Mouse (Mus musculus) midbrain, embryonic 10.5 days (tissue): ENCODE data around the gene Tnfaip1. TPM values are rescaled to one million over a fixed set of nuclear protein-coding genes. Genes with fewer than 3 reads are reported as not detected.
"Not testable (repeated sequence)": the region's sequence is repeated elsewhere in the genome, so short reads cannot be mapped to it uniquely, and the experiment has no call there.

ENCODE experiments used
- DNase-seq: peaks from one replicate; pipeline ENCODE4 v3.0.0-alpha.2; 2017; ENCODE audit warnings: low spot score
- H3K27ac ChIP-seq: fragments of 300-500 bp; sonication (generic); replicated peaks from 2 replicates; pipeline ENCODE4 v1.5.1; 2016; ENCODE audit warnings: mild to moderate bottlenecking
- H3K27me3 ChIP-seq: fragments of 300-500 bp; sonication (generic); 2 replicates; pipeline ENCODE4 v1.6.1; 2016; ENCODE audit warnings: low read depth, mild to moderate bottlenecking; ENCODE audit not compliant: poor library complexity, severe bottlenecking
- H3K36me3 ChIP-seq: fragments of 300-500 bp; sonication (generic); 2 replicates; pipeline ENCODE4 v1.6.1; 2016; ENCODE audit warnings: mild to moderate bottlenecking, moderate library complexity
- H3K4me1 ChIP-seq: fragments of 300-500 bp; sonication (generic); 2 replicates; pipeline ENCODE4 v1.6.1; 2016
- H3K4me3 ChIP-seq: fragments of 300-500 bp; sonication (generic); 2 replicates; pipeline ENCODE4 v1.5.1; 2016; ENCODE audit warnings: mild to moderate bottlenecking, moderate library complexity
- H3K9me3 ChIP-seq: fragments of 300-500 bp; sonication (generic); replicated peaks from 2 replicates; pipeline ENCODE4 v1.6.1; 2016; ENCODE audit warnings: mild to moderate bottlenecking
- WGBS: fragments of 180-500 bp; shearing (Covaris S2); methylation state at CpG from one replicate; pipeline ENCODE4 v1.1.7; 2016; 5-methylcytosine and 5-hydroxymethylcytosine counted together
- polyA plus RNA-seq: library from polyadenylated mRNA; unstranded; fragments of >200 nt; fragmentation: Nextera tagmentation; extraction: Ambion mirVana; gene quantifications from 2 replicates; pipeline ENCODE4 v1.2.1, GENCODE M21; 2016

Tnfaip1 gene
- 85.1 and 89.6 TPM in 2 replicates for polyA plus RNA-seq

DNA sequence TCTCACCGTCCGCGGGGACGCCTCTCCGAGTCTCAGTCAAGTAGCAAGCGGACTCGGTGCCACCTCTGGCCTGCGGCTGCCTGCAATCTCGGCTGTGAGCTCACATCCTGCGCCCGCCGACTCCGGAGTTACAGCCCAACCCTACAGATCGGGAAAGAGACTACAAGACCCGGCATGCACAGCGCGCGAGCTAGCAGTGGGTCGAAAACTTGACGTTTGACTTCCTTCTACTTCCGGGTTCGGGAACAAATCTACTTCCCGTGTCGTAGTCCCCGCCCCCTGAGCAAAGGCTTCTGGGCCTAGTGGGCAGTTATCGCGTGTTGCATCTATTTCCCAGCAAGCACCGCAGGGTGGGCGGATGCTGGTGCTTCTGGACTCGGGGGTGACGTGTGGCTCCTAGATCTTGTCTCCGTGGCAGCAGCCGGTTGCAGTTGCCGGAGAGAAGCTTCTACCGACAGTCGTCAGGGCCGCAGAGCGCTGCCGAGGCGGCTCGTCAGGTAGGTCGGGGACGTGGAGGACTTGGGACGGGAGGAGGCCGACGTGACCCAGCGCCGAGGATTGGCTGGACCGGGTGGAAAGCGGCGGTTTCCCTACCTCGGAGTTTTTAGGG is at the start of gene Tnfaip1, which contains the start of gene Ift20:
Gene Tnfaip1, minus strand, starts transcription at position 253 of the 610 bp plus-strand sequence.
Gene Ift20, plus strand, starts transcription at position 282 of the 610 bp plus-strand sequence.
- H3K36me3 ChIP-seq: peaks cover 40% of the 10 kb centered on the region
- peak; percentile 99 for DNase-seq
- no peaks in the 10 kb centered on the region for H3K27me3 ChIP-seq
- WGBS: under 1% methylated on average over 52 of the region's 52 CpGs
- peak within 1 kb of the TSS; percentile 70 for H3K4me3 ChIP-seq
- peaks cover 26% of the 10 kb centered on the region for H3K4me1 ChIP-seq
- H3K27ac ChIP-seq: peak within 1 kb of the TSS; percentile 89
- no peaks in the 10 kb centered on the region for H3K9me3 ChIP-seq

DNA sequence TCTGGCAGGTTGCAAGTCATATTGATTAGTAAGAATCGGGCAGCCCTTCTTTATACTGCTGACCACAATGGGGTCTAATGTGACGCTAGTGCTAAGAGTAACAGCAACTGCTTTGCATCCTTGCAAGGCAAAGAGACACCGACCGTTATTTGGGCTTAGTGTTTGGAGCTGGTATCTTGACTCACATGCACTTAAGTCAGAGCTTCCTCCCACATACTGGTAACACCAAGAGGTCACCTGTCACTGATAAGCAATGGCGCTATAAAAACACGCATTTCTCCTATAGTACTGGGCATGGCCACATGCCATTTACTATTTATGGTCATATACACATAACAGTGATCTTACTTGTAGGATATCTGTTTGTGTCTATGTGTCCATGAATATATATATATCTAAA is 46.7 kb upstream of the Tnfaip1 start:
- Histone ChIP-seq H3K27ac (no peak overlapping the region), H3K9me3 (no peaks in the 10 kb centered on the region), H3K4me1 (no peaks in the 10 kb centered on the region), H3K27me3 (no peaks in the 10 kb centered on the region), H3K4me3 (no peak overlapping the region), H3K36me3 (peaks cover 70% of the 10 kb centered on the region)
- DNase-seq: no peak
- 95% methylated on average over 6 of the region's 6 CpGs for WGBS

DNA sequence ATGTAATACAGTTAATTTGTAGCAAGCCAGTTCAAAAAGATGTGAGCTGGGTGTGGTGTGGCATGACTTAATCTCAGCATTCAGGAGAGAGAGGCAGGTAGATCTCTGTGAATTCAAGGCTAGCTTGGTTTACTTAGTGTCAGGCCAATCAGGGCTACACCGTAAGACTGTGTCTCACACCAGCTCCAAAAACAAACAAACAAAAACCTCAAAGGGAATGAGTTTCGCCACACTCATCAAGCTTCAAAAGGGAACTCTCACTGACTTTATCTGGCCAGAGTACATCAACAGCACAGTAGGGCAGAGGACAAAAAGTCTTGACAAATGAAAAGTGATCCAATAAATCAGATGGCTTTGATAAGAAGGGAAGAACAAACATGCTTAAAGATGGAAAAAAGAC is 38.8 kb upstream of the Tnfaip1 start:
- Histone ChIP-seq H3K27ac (no peak overlapping the region), H3K4me1 (no peaks in the 10 kb centered on the region), H3K9me3 (no peaks in the 10 kb centered on the region), H3K36me3 (peaks cover 82% of the 10 kb centered on the region), H3K4me3 (no peak overlapping the region), H3K27me3 (no peaks in the 10 kb centered on the region)
- 72% methylated on average over 2 of the region's 2 CpGs for WGBS
- no peak for DNase-seq

DNA sequence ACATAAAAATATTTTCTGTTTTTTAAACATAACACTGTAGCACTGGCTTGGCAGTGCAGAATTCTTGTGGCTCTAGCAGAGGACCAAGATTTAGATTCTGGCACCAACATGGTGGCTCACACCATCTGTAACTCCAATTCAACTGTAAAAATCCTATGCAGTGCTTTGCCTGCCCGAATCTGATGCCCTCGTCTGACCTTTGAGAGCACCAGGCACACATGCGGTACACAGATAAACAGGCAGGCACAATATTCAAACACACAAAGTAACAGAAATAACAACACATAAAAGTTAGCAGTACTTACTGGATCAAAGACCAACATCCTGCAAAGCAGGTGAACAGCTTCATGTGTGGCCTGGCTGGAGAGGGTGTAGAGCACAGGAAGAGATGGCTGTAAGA is 38.4 kb upstream of the Tnfaip1 start:
- Histone ChIP-seq H3K36me3 (peaks cover 82% of the 10 kb centered on the region), H3K9me3 (no peaks in the 10 kb centered on the region), H3K27me3 (no peaks in the 10 kb centered on the region), H3K27ac (no peak overlapping the region), H3K4me1 (no peaks in the 10 kb centered on the region), H3K4me3 (no peak overlapping the region)
- WGBS: 91% methylated on average over 3 of the region's 3 CpGs
- no peak for DNase-seq

DNA sequence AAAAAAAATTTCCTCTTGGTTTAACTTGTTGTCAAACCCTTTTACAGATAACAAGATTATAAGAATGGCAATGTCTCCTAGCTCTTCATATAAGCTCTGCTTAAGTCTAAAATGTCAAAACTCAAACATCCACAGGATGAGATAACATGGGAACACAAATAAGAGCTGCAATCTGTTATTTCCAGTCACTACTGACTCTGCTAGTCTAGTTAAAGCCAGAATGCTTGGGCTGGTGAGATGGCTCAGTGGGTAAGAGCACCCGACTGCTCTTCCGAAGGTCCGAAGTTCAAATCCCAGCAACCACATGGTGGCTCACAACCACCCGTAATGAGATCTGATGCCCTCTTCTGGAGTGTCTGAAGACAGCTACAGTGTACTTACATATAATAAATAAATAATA is 37.9 kb upstream of the Tnfaip1 start:
- H3K27me3 ChIP-seq, H3K27ac ChIP-seq, H3K4me1 ChIP-seq, H3K4me3 ChIP-seq, H3K9me3 ChIP-seq, DNase-seq: not testable (repeated sequence)
- WGBS: 89% methylated on average over 4 of the region's 4 CpGs
- H3K36me3 ChIP-seq: peaks cover 83% of the 10 kb centered on the region

DNA sequence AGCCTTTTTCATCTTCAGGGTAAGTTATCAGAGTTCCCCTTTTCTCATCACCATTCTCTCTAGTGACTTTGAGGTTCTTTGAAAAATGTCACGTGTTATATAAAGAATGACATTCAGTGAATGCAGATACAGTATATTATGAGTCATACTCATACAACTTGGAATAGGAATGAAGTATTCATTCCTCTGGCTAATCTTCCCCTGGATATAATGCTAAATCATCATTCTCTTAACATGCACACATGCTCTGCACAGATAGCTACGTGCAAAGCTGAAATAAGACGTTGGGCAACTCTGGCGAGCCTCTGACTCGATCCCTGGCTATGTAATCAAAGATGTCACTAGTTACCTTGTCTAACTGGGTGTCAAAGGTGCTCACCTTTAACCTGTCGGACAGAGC is 35.7 kb upstream of the Tnfaip1 start:
- no peaks in the 10 kb centered on the region for H3K27me3 ChIP-seq
- H3K9me3 ChIP-seq: no peaks in the 10 kb centered on the region
- H3K27ac ChIP-seq: no peak overlapping the region
- no peak overlapping the region for H3K4me3 ChIP-seq
- peaks cover 80% of the 10 kb centered on the region for H3K36me3 ChIP-seq
- 92% methylated on average over 6 of the region's 6 CpGs for WGBS
- DNase-seq: no peak
- H3K4me1 ChIP-seq: no peaks in the 10 kb centered on the region

GRCm38 (mm10) chr11:78571441-78571840 is 35.3 kb upstream of the Tnfaip1 start:
- no peak for DNase-seq
- Histone ChIP-seq H3K4me3 (no peak overlapping the region), H3K27ac (no peak overlapping the region), H3K27me3 (no peaks in the 10 kb centered on the region), H3K9me3 (no peaks in the 10 kb centered on the region), H3K4me1 (no peaks in the 10 kb centered on the region), H3K36me3 (peaks cover 80% of the 10 kb centered on the region)
- WGBS: 94% methylated on average over 8 of the region's 8 CpGs

- 76% methylated on average over 3 of the region's 3 CpGs for WGBS
- no peak for DNase-seq
- Histone ChIP-seq H3K27ac (no peak overlapping the region), H3K4me3 (no peak overlapping the region), H3K27me3 (no peaks in the 10 kb centered on the region), H3K4me1 (no peaks in the 10 kb centered on the region), H3K9me3 (no peaks in the 10 kb centered on the region), H3K36me3 (peaks cover 75% of the 10 kb centered on the region)
These were observed 33.7 kb upstream of the Tnfaip1 start for GRCm38 (mm10) chr11:78569806-78570205.

GRCm38 (mm10) chr11:78568827-78569226 is 32.7 kb upstream of the Tnfaip1 start:
- 92% methylated on average over 10 of the region's 10 CpGs for WGBS

GRCm38 (mm10) chr11:78567614-78568013 is 31.5 kb upstream of the Tnfaip1 start:
- 91% methylated on average over 6 of the region's 6 CpGs for WGBS
- Histone ChIP-seq H3K36me3 (peaks cover 59% of the 10 kb centered on the region), H3K27ac (no peak overlapping the region), H3K4me1 (no peaks in the 10 kb centered on the region), H3K4me3 (no peak overlapping the region), H3K27me3 (no peaks in the 10 kb centered on the region), H3K9me3 (no peaks in the 10 kb centered on the region)
- DNase-seq: no peak

More at GRCm38 (mm10) chr11:78568827-78569226, 32.7 kb upstream of the Tnfaip1 start:
- H3K27ac ChIP-seq: no peak overlapping the region
- no peak overlapping the region for H3K4me3 ChIP-seq
- DNase-seq: no peak
- no peaks in the 10 kb centered on the region for H3K4me1 ChIP-seq
- no peaks in the 10 kb centered on the region for H3K9me3 ChIP-seq
- peaks cover 69% of the 10 kb centered on the region for H3K36me3 ChIP-seq
- no peaks in the 10 kb centered on the region for H3K27me3 ChIP-seq

- no peaks in the 10 kb centered on the region for H3K27me3 ChIP-seq
- peaks cover 50% of the 10 kb centered on the region for H3K36me3 ChIP-seq
- no peaks in the 10 kb centered on the region for H3K9me3 ChIP-seq
- 80% methylated on average over 6 of the region's 6 CpGs for WGBS
- H3K4me3 ChIP-seq: no peak overlapping the region
- H3K4me1 ChIP-seq: no peaks in the 10 kb centered on the region
- DNase-seq: no peak
- no peak overlapping the region for H3K27ac ChIP-seq
These were observed 30.6 kb upstream of the Tnfaip1 start for GRCm38 (mm10) chr11:78566775-78567174.

- 26% methylated on average over 4 of the region's 4 CpGs for WGBS
- peak; percentile 52 for DNase-seq
- H3K9me3 ChIP-seq: no peaks in the 10 kb centered on the region
- H3K27me3 ChIP-seq: no peaks in the 10 kb centered on the region
- H3K4me3 ChIP-seq: no peak overlapping the region
- no peak overlapping the region for H3K27ac ChIP-seq
- 0 out of 2 replicates have a peak, but pooled peaks cover 2% of the 10 kb centered on the region for H3K36me3 ChIP-seq
- H3K4me1 ChIP-seq: peaks cover 4% of the 10 kb centered on the region; the same call in 1 of the 2 replicates
These were observed 24.3 kb upstream of the Tnfaip1 start for GRCm38 (mm10) chr11:78560447-78560846.

DNA sequence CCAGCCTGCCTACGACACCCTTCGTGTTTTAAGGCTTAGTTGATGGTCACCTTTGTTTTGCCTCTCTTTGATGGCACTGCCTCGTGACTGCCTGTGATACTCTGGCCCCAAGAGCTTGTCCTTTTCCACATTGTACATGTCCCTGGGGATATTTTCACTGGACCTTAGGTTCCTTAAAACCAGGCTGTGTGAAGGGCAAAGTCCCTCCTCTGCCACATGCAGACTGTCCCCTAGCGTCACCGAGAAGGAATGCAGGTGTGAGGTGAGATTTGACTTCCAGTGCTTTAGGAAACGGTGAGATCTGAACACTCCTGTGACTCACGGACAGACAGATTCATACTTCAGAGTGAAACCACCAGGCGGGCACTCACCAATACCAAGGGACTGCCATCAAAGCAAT is 21.1 kb upstream of the Tnfaip1 start:
- H3K9me3 ChIP-seq: peaks cover 6% of the 10 kb centered on the region; the same call in 1 of the 2 replicates
- WGBS: 61% methylated on average over 8 of the region's 8 CpGs
- H3K4me3 ChIP-seq: no peak overlapping the region
- no peak overlapping the region for H3K27ac ChIP-seq
- H3K4me1 ChIP-seq: peaks cover 4% of the 10 kb centered on the region; the same call in 1 of the 2 replicates
- H3K27me3 ChIP-seq: no peaks in the 10 kb centered on the region
- H3K36me3 ChIP-seq: no peaks in the 10 kb centered on the region
- no peak for DNase-seq
